In genomic region chr12:36255413-36255812, GRCm38 (mm10) we compare ENCODE assay signal across 23 mouse cellular contexts. TPM values are rescaled to one million over a fixed set of nuclear protein-coding genes. Genes with fewer than 3 reads are reported as not detected.
DNase-seq lines count a peak whose midpoint lies in the region; ATAC-seq and TF ChIP-seq lines count a peak whose summit lies in the region.
"Had no signal": no experiment of that assay in that cellular context is flagged by ENCODE, and none has a peak within 500 bp of the region (broad histone marks: within the 10 kb centered on the region; RNA-seq: fewer than 3 reads in every experiment).

No protein-coding gene starts in this region.

- no peak for TF ChIP-seq RAD21 in MEL (IDR thresholded peaks at IDR 0.05; ENCODE audit: low read depth, low read length)

- H3K36me3 ChIP-seq in limb, embryonic 11.5 days (ENCODE audit: control insufficient read depth, insufficient read depth, low read length), result no peaks in the 10 kb centered on the region
- no peaks in the 10 kb centered on the region for H3K36me3 ChIP-seq in limb, embryonic 10.5 days
- no peaks in the 10 kb centered on the region for H3K36me3 ChIP-seq in MEL (ENCODE audit: control insufficient read depth in 1 of 2, insufficient read depth in 2 of 2, low read length in 2 of 2)
- no peaks in the 10 kb centered on the region for H3K36me3 ChIP-seq in embryonic facial prominence, embryonic 13.5 days
- H3K36me3 ChIP-seq: forebrain, embryonic 12.5 days; heart, embryonic 10.5 days; hindbrain, embryonic 12.5 days; intestine, embryonic 15.5 days; lung, embryonic 15.5 days; midbrain, embryonic 13.5 days had no signal

- no peak overlapping the region for H3K4me3 ChIP-seq in limb, embryonic 11.5 days (ENCODE audit: low read depth, low read length)
- no peak overlapping the region for H3K4me3 ChIP-seq in limb, embryonic 10.5 days
- H3K4me3 ChIP-seq in MEL (ENCODE audit: control insufficient read depth in 1 of 2, insufficient read depth in 1 of 2, low read depth in 2 of 2, low read length in 2 of 2), result no peak overlapping the region
- no peak overlapping the region for H3K4me3 ChIP-seq in embryonic facial prominence, embryonic 13.5 days
- H3K4me3 ChIP-seq: forebrain, embryonic 12.5 days; heart, embryonic 10.5 days; hindbrain, embryonic 12.5 days; intestine, embryonic 15.5 days; left cerebral cortex, adult 2 months; lung, embryonic 15.5 days; midbrain, embryonic 13.5 days had no signal

- no peaks in the 10 kb centered on the region for H3K27me3 ChIP-seq in limb, embryonic 11.5 days (ENCODE audit: control insufficient read depth, insufficient read depth, low read length)
- H3K27me3 ChIP-seq in limb, embryonic 10.5 days (ENCODE audit: low read depth, poor library complexity, severe bottlenecking), result no peaks in the 10 kb centered on the region
- H3K27me3 ChIP-seq in MEL (ENCODE audit: control insufficient read depth in 1 of 2, insufficient read depth in 2 of 2, low read length in 2 of 2), result no peaks in the 10 kb centered on the region; a peak in 1 of 4 replicates
- H3K27me3 ChIP-seq in embryonic facial prominence, embryonic 13.5 days, result no peaks in the 10 kb centered on the region
- H3K27me3 ChIP-seq: CH12.LX; forebrain, embryonic 12.5 days; hindbrain, embryonic 12.5 days; intestine, embryonic 15.5 days; lung, embryonic 15.5 days; midbrain, embryonic 13.5 days had no signal

- no peak for TF ChIP-seq CTCF in MEL (IDR thresholded peaks at IDR 0.05 in 2 of 3, conservative IDR thresholded peaks at IDR 0.05 in 1 of 3; ENCODE audit: control insufficient read depth in 1 of 3, insufficient read depth in 1 of 3, low read depth in 2 of 3, low read length in 3 of 3, poor library complexity in 1 of 3, severe bottlenecking in 1 of 3)

- H3K4me1 ChIP-seq in limb, embryonic 11.5 days (ENCODE audit: control insufficient read depth, insufficient read depth, low read length), result no peaks in the 10 kb centered on the region
- no peaks in the 10 kb centered on the region for H3K4me1 ChIP-seq in limb, embryonic 10.5 days
- no peaks in the 10 kb centered on the region for H3K4me1 ChIP-seq in MEL (ENCODE audit: control insufficient read depth in 1 of 2, insufficient read depth in 2 of 2, low read length in 2 of 2)
- H3K4me1 ChIP-seq in embryonic facial prominence, embryonic 13.5 days, result 0 out of 2 replicates have a peak, but pooled peaks cover 4% of the 10 kb centered on the region
- H3K4me1 ChIP-seq: forebrain, embryonic 12.5 days; heart, embryonic 10.5 days; hindbrain, embryonic 12.5 days; intestine, embryonic 15.5 days; lung, embryonic 15.5 days; midbrain, embryonic 13.5 days had no signal

- no peaks in the 10 kb centered on the region for H3K79me2 ChIP-seq in MEL (ENCODE audit: control insufficient read depth, insufficient read depth, low read length, poor library complexity)

- DNase-seq in cerebellum, postnatal 14 days, result peak; percentile 12 to 20
- no peak for DNase-seq in cerebellum, adult 11-12 months
- DNase-seq in limb, embryonic 11.5 days (ENCODE audit: low spot score), result peak; percentile 28
- no peak for DNase-seq in limb, embryonic 10.5 days (ENCODE audit: low spot score)
- DNase-seq in MEL (ENCODE audit: low read depth, low spot score) (peak; percentile 37), MN1 (ENCODE audit: low spot score) (no peak)
- DNase-seq: heart, postnatal 10 days; kidney, postnatal 14 days; spleen, adult 18-20 months had no signal

- H3K4me2 ChIP-seq in limb, embryonic 11.5 days (ENCODE audit: low read depth, severe bottlenecking), result no peak overlapping the region
- no peak overlapping the region for H3K4me2 ChIP-seq in embryonic facial prominence, embryonic 13.5 days
- H3K4me2 ChIP-seq: forebrain, embryonic 12.5 days; hindbrain, embryonic 12.5 days; intestine, embryonic 15.5 days; lung, embryonic 15.5 days; midbrain, embryonic 13.5 days had no signal

- no peak for TF ChIP-seq POLR2A in MEL (IDR thresholded peaks at IDR 0.05; ENCODE audit: control insufficient read depth in 1 of 2, insufficient read depth in 1 of 2, low read depth in 1 of 2, low read length in 2 of 2, poor library complexity in 1 of 2)

- TF ChIP-seq EP300 in MEL (IDR thresholded peaks at IDR 0.05; ENCODE audit: low read depth in 1 of 2, low read length in 2 of 2), result no peak

- no peak overlapping the region for H3K9ac ChIP-seq in limb, embryonic 11.5 days (ENCODE audit: low read length)
- no peak overlapping the region for H3K9ac ChIP-seq in MEL (ENCODE audit: control insufficient read depth, low read depth, low read length, poor library complexity, severe bottlenecking)
- H3K9ac ChIP-seq in embryonic facial prominence, embryonic 13.5 days, result no peak overlapping the region
- H3K9ac ChIP-seq: forebrain, embryonic 12.5 days; hindbrain, embryonic 12.5 days; intestine, embryonic 15.5 days; lung, embryonic 15.5 days; midbrain, embryonic 13.5 days had no signal

- ATAC-seq in limb, embryonic 11.5 days (ENCODE audit: insufficient number of reproducible peaks, low FRiP score, low TSS enrichment, low read depth), result no peak
- no peak for ATAC-seq in embryonic facial prominence, embryonic 13.5 days (ENCODE audit: insufficient number of reproducible peaks, insufficient read depth, low FRiP score, low TSS enrichment, low read depth)
- ATAC-seq: intestine, embryonic 15.5 days; midbrain, embryonic 13.5 days had no signal

- no peak overlapping the region for H3K27ac ChIP-seq in limb, embryonic 11.5 days (replicated peaks; ENCODE audit: low read depth, low read length)
- H3K27ac ChIP-seq in limb, embryonic 10.5 days, result no peak overlapping the region
- H3K27ac ChIP-seq in MEL (ENCODE audit: control insufficient read depth, low read depth, low read length), result no peak overlapping the region
- H3K27ac ChIP-seq in embryonic facial prominence, embryonic 13.5 days, result 0 out of 2 replicates have a peak overlapping the region, but pooled peaks have one; percentile 7
- H3K27ac ChIP-seq: forebrain, embryonic 12.5 days; heart, embryonic 10.5 days; hindbrain, embryonic 12.5 days; intestine, embryonic 15.5 days; left cerebral cortex, adult 2 months; lung, embryonic 15.5 days; midbrain, embryonic 13.5 days had no signal

- H3K9me3 ChIP-seq in limb, embryonic 11.5 days (ENCODE audit: control insufficient read depth, low read length), result no peaks in the 10 kb centered on the region
- no peaks in the 10 kb centered on the region for H3K9me3 ChIP-seq in limb, embryonic 10.5 days (replicated peaks)
- no peaks in the 10 kb centered on the region for H3K9me3 ChIP-seq in MEL (replicated peaks; ENCODE audit: insufficient read depth, low read length)
- no peaks in the 10 kb centered on the region for H3K9me3 ChIP-seq in embryonic facial prominence, embryonic 13.5 days
- H3K9me3 ChIP-seq: forebrain, embryonic 12.5 days; heart, embryonic 10.5 days; hindbrain, embryonic 12.5 days; intestine, embryonic 15.5 days; lung, embryonic 15.5 days; midbrain, embryonic 13.5 days had no signal

- 76% methylated on average over 5 of the region's 5 CpGs for WGBS in limb, embryonic 11.5 days
- WGBS in limb, embryonic 10.5 days, result 76% methylated on average over 5 of the region's 5 CpGs
- WGBS in embryonic facial prominence, embryonic 13.5 days, result 9% methylated on average over 5 of the region's 5 CpGs

TF ChIP-seq in MEL, 35 proteins besides CTCF, POLR2A, EP300 and RAD21:
- TF ChIP-seq GATA1 (IDR thresholded peaks at IDR 0.05; ENCODE audit: low read depth, low read length) (no peak), MAFK (IDR thresholded peaks at IDR 0.05; ENCODE audit: borderline replicate concordance, low read depth, low read length) (no peak), BHLHE40 (IDR thresholded peaks at IDR 0.05; ENCODE audit: borderline replicate concordance, low read depth, low read length) (no peak), ZNF384 (IDR thresholded peaks at IDR 0.05; ENCODE audit: low read depth, low read length) (no peak), NRF1 (IDR thresholded peaks at IDR 0.05; ENCODE audit: insufficient read depth, low read depth, low read length, poor library complexity, severe bottlenecking) (no peak), TCF12 (IDR thresholded peaks at IDR 0.05; ENCODE audit: low read depth, low read length) (no peak), CHD1 (IDR thresholded peaks at IDR 0.05; ENCODE audit: low read depth, low read length) (no peak), GABPA (IDR thresholded peaks at IDR 0.05; ENCODE audit: low read depth, low read length) (no peak), TBP (IDR thresholded peaks at IDR 0.05; ENCODE audit: low read depth, low read length) (no peak), ZKSCAN1 (IDR thresholded peaks at IDR 0.05; ENCODE audit: low read depth, low read length) (no peak), MAX (IDR thresholded peaks at IDR 0.05; ENCODE audit: low read length) (no peak), ELF1 (IDR thresholded peaks at IDR 0.05; ENCODE audit: low read depth, low read length) (no peak), RCOR1 (IDR thresholded peaks at IDR 0.05; ENCODE audit: low read depth, low read length) (no peak), UBTF (IDR thresholded peaks at IDR 0.05; ENCODE audit: borderline replicate concordance, insufficient read depth, low read depth, low read length) (no peak), JUND (IDR thresholded peaks at IDR 0.05; ENCODE audit: low read depth, low read length) (no peak)
TF ChIP-seq in MEL: peak in this region for 0.

RNA-seq across cellular contexts. Expression of gene Lrrc72, which starts 2.2 kb away (rescaled TPM):
- not detected in 2 replicates for polyA plus RNA-seq in limb, embryonic 11.5 days (2014; fragmentation: Nextera tagmentation; extraction: Ambion mirVana)
- not detected in 2 replicates for polyA plus RNA-seq in limb, embryonic 10.5 days (2016; fragmentation: Nextera tagmentation; extraction: Ambion mirVana)
- total RNA-seq in MEL (2012; rRNA removed), result not detected in 2 replicates
- polyA plus RNA-seq in MEL (2012; ENCODE audit: insufficient read depth in 1 of 2, insufficient read length in 2 of 2, low read depth in 1 of 2, low replicate concordance in 2 of 2, missing spikeins in 1 of 2), result not detected
- polyA plus RNA-seq in embryonic facial prominence, embryonic 13.5 days (2015; fragmentation: Nextera tagmentation; extraction: Ambion mirVana), result not detected in 2 replicates
- total RNA-seq: adrenal gland, postnatal 4 days; CH12.LX; gastrocnemius, postnatal 4 days; heart, postnatal 10 days; left cerebral cortex, adult 2 months; liver, adult 2 months; neutrophil, adult 5-6 weeks had no signal
- polyA plus RNA-seq: forebrain, embryonic 12.5 days; heart, embryonic 10.5 days; hindbrain, embryonic 12.5 days; intestine, embryonic 15.5 days; liver, adult 2 months; lung, embryonic 15.5 days; midbrain, embryonic 13.5 days; stomach, embryonic 14.5 days had no signal

RNA-seq across cellular contexts. Expression of gene Sostdc1, which starts 58.5 kb away (rescaled TPM):
- polyA plus RNA-seq in limb, embryonic 11.5 days (2014; fragmentation: Nextera tagmentation; extraction: Ambion mirVana), result 22.6 and 31.0 TPM in 2 replicates
- polyA plus RNA-seq in limb, embryonic 10.5 days (2016; fragmentation: Nextera tagmentation; extraction: Ambion mirVana), result 5.8 and 11.1 TPM in 2 replicates
- total RNA-seq in MEL (2012; rRNA removed), result not detected in 2 replicates
- not detected for polyA plus RNA-seq in MEL (2012; ENCODE audit: insufficient read depth in 1 of 2, insufficient read length in 2 of 2, low read depth in 1 of 2, low replicate concordance in 2 of 2, missing spikeins in 1 of 2)
- polyA plus RNA-seq in embryonic facial prominence, embryonic 13.5 days (2015; fragmentation: Nextera tagmentation; extraction: Ambion mirVana), result 180 and 202 TPM in 2 replicates
- total RNA-seq: CH12.LX; liver, adult 2 months; neutrophil, adult 5-6 weeks had no signal
- polyA plus RNA-seq: liver, adult 2 months had no signal

Comparison
In these comparisons a context has a peak if more than half of its experiments do, and no peak if none do; other contexts are left out.
1. DNase-seq: peak in cerebellum, postnatal 14 days (2 of 2), limb, embryonic 11.5 days (single experiment) and MEL (single experiment); none in cerebellum, adult 11-12 months (single experiment), limb, embryonic 10.5 days (single experiment) and MN1 (single experiment).